Mouse (Mus musculus): ENCODE data around the gene Vat1. TPM values are rescaled to one million over a fixed set of nuclear protein-coding genes. Genes with fewer than 3 reads are reported as not detected.
"Not testable (repeated sequence)": the region's sequence is repeated elsewhere in the genome, so short reads cannot be mapped to it uniquely, and the experiment has no call there.

Gene Vat1
- polyA plus RNA-seq, 1 experiment: not detected

GRCm38 (mm10) chr11:101468731-101469130 is 2.7 kb upstream of the Vat1 start:
- TF ChIP-seq POLR2A (IDR thresholded peaks at IDR 0.05; ENCODE audit: insufficient read depth, low read depth, low read length): no peak
- TF ChIP-seq CTCF (IDR thresholded peaks at IDR 0.05; ENCODE audit: insufficient read depth, low read depth, low read length): no peak
- Histone ChIP-seq H3K4me1 (ENCODE audit: control insufficient read depth, insufficient read depth, low read length) (peaks cover 19% of the 10 kb centered on the region), H3K27ac (ENCODE audit: insufficient read depth, low read depth, low read length) (0 out of 2 replicates have a peak overlapping the region, but pooled peaks have one; percentile 16), H3K4me3 (ENCODE audit: insufficient read depth, low read depth, low read length) (peak overlapping the region; percentile 58)
- 6% methylated on average over 13 of the region's 13 CpGs for WGBS

GRCm38 (mm10) chr11:101468263-101468688 is 2.2 kb upstream of the Vat1 start:
- peak overlapping the region; percentile 16; the same call in 1 of the 2 replicates for H3K27ac ChIP-seq (ENCODE audit: insufficient read depth, low read depth, low read length)
- peaks cover 21% of the 10 kb centered on the region for H3K4me1 ChIP-seq (ENCODE audit: control insufficient read depth, insufficient read depth, low read length)
- TF ChIP-seq CTCF (IDR thresholded peaks at IDR 0.05; ENCODE audit: insufficient read depth, low read depth, low read length) (no peak), POLR2A (IDR thresholded peaks at IDR 0.05; ENCODE audit: insufficient read depth, low read depth, low read length) (0 out of 2 replicates have a peak, but pooled peaks have one; percentile 14)
- peak overlapping the region; percentile 58 for H3K4me3 ChIP-seq (ENCODE audit: insufficient read depth, low read depth, low read length)
- WGBS: under 1% methylated on average over 31 of the region's 31 CpGs

DNA sequence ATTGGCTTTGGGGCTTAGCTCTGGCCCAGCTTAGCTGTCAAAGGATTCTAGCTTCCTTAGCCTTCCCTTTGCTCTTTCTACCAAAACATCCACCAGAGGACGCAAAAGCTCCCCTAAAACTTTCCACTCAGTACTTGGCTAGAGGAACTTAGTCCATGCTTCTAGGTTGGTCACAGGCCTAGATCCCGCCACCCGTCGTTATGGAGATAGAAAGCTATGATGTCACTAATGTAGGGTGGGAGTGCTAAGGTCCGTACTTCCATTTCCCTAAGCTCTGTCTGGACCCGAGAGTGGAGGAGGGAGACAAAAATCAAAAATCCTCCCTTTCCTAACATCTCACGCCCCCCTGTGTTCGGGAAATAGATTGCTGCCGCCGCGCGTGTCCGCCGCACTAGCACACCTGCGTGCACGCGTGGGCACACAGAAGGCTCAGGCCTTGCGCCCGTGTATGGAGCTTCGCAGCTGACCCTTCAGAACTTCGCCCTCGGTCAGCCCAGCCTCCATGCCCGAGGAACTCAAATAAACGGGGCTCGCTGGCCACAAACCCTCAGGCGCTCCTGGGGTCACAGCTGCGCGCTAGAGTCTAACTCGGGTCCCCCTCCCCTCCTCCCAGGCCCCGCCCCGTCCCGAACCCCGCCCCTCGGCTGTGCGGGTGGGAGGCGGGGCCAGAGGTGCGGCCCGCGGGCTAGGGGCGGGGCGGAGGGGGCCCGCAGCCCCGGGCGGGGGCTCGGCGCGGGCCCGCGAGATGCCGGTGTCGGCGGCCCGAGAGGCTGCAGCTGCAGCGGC is 1.6 kb upstream of the Vat1 start:
- Histone ChIP-seq H3K4me1 (ENCODE audit: control insufficient read depth, insufficient read depth, low read length) (peaks cover 26% of the 10 kb centered on the region), H3K4me3 (ENCODE audit: insufficient read depth, low read depth, low read length) (peak overlapping the region; percentile 58), H3K27ac (ENCODE audit: insufficient read depth, low read depth, low read length) (peak overlapping the region; percentile 47; the same call in 1 of the 2 replicates)
- under 1% methylated on average over 52 of the region's 54 CpGs for WGBS
- TF ChIP-seq POLR2A (IDR thresholded peaks at IDR 0.05; ENCODE audit: insufficient read depth, low read depth, low read length): 0 out of 2 replicates have a peak, but pooled peaks have one; percentile 26
- TF ChIP-seq CTCF (IDR thresholded peaks at IDR 0.05; ENCODE audit: insufficient read depth, low read depth, low read length): peak; percentile 42; the same call in 1 of the 2 replicates

- H3K4me3 ChIP-seq (ENCODE audit: insufficient read depth, low read depth, low read length); H3K27ac ChIP-seq (ENCODE audit: insufficient read depth, low read depth, low read length): not testable (repeated sequence)
- peaks cover 32% of the 10 kb centered on the region for H3K4me1 ChIP-seq (ENCODE audit: control insufficient read depth, insufficient read depth, low read length)
- WGBS: 53% methylated on average over 5 of the region's 5 CpGs
Measured at GRCm38 (mm10) chr11:101466552-101466950, 521 bp upstream of the Vat1 start.

- under 1% methylated on average over 51 of the region's 51 CpGs for WGBS
- Histone ChIP-seq H3K27ac (ENCODE audit: insufficient read depth, low read depth, low read length) (peak overlapping the region; percentile 65), H3K4me3 (ENCODE audit: insufficient read depth, low read depth, low read length) (peak overlapping the region; percentile 99), H3K4me1 (ENCODE audit: control insufficient read depth, insufficient read depth, low read length) (peaks cover 32% of the 10 kb centered on the region)
- 0 out of 2 replicates have a peak, but pooled peaks have one; percentile 9 for TF ChIP-seq POLR2A (IDR thresholded peaks at IDR 0.05; ENCODE audit: insufficient read depth, low read depth, low read length)
- no peak for TF ChIP-seq CTCF (IDR thresholded peaks at IDR 0.05; ENCODE audit: insufficient read depth, low read depth, low read length)
Measured at GRCm38 (mm10) chr11:101465101-101465868, 745 bp downstream of the Vat1 start.

DNA sequence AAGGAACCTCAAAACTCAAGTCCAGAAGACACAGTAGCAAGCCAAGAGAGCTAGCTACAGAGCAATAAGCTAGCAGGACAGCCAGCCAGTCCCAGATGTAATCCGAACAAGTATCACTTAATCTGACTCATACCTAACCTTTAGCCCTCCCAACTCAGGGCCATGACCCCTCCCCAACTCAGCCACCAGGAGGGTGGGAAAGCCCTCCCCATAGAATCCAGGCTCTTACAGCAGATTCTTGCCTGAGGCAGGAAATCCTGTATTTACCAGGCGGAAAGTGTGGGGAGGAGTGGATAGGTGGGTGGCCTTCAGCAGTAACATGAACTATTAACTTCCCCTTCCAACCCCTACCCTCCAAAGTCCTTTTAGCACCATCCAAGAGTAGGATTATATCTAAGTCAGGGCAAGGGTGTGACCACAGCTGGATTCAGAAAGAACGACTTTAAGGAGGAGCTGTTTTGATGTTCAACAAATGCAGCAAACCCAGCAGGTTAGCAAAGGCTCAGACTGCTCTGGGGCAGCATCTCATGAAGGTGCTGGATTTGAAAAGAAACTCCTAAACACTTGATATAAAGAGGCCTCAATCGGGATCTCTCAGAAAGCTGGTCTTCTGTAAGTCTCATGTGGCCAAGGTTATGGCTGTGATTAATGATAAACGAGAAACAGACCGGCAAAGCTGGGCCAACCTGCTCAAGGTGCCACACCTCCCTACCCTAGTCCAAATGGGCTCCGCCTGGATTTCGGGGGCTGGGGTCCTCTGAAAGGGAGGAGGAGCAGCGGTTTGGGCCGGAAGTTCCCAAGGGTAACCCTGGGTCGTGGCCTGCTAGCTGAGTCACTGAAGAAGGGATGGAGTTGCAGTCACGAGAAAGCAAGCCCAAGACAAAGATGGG is 1.6 kb downstream of the Vat1 start, which contains the start of gene Rnd2:
Gene Rnd2 (plus strand): TSS at position 789 of the 890 bp plus-strand sequence.
- 19% methylated on average over 12 of the region's 12 CpGs for WGBS
- H3K27ac ChIP-seq (ENCODE audit: insufficient read depth, low read depth, low read length): peak within 1 kb of the TSS; percentile 65
- TF ChIP-seq CTCF (IDR thresholded peaks at IDR 0.05; ENCODE audit: insufficient read depth, low read depth, low read length): no peak
- TF ChIP-seq POLR2A (IDR thresholded peaks at IDR 0.05; ENCODE audit: insufficient read depth, low read depth, low read length): 0 out of 2 replicates have a peak, but pooled peaks have one; percentile 9
- peak within 1 kb of the TSS; percentile 99 for H3K4me3 ChIP-seq (ENCODE audit: insufficient read depth, low read depth, low read length)
- H3K4me1 ChIP-seq (ENCODE audit: control insufficient read depth, insufficient read depth, low read length): peaks cover 34% of the 10 kb centered on the region

DNA sequence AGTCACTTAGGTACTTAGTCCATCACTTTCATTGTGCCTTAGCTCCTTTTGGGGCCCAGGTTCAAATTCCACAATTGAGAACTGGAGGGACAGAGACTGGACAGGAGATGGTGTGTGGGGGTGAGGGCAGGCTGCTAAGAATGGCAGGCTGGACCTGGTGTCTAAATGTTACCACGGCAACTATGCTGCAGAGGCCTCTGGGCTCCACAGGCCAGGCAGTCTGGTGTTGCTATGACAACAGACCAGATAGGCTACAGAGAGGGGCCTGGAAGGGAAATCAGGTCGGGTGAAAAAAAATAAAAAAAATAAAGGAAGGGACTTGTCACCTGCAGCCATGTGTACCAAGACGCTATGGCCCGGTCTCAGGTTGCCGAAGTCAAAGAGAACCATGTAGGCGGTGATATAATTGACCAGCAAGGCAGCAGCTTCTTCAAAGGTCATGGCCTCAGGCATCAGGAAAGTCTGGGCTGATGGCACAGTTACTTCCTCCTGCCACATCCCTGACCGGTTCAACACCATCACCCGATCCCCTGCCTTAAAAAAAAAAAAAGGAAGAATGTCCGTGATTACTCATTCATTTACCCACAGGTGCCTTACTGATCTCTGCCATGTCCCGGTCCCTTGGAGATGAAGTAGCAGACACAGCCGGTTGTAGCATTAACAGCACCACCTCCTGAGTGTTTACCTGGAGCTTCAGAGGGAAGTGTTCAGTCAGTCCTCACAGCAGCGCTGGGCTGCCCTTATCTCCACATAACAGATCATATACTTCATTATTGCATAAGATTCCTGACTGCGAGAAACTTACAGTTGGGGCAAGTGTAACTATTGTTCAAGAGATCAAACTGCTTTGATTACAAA is 3.2 kb downstream of the Vat1 start:
- H3K4me1 ChIP-seq (ENCODE audit: control insufficient read depth, insufficient read depth, low read length): peaks cover 31% of the 10 kb centered on the region
- no peak overlapping the region for H3K27ac ChIP-seq (ENCODE audit: insufficient read depth, low read depth, low read length)
- no peak overlapping the region for H3K4me3 ChIP-seq (ENCODE audit: insufficient read depth, low read depth, low read length)
- WGBS: 49% methylated on average over 13 of the region's 13 CpGs
- no peak for TF ChIP-seq CTCF (IDR thresholded peaks at IDR 0.05; ENCODE audit: insufficient read depth, low read depth, low read length)
- TF ChIP-seq POLR2A (IDR thresholded peaks at IDR 0.05; ENCODE audit: insufficient read depth, low read depth, low read length): no peak

Measured in olfactory bulb, adult 2 months (tissue).